Mouse (Mus musculus) embryonic fibroblast, embryonic 13.5 days (primary cell): ENCODE data around the gene Gm20388.

Source experiments
- CTCF ChIP-seq: IDR thresholded peaks from 2 replicates; pipeline ENCODE4 v1.5.1; 2011; ENCODE audit warnings: mild to moderate bottlenecking, control low read depth, low read length, moderate library complexity, borderline replicate concordance; ENCODE audit not compliant: insufficient read depth
- POLR2A ChIP-seq: IDR thresholded peaks from 2 replicates; pipeline ENCODE4 v1.6.1; 2011; ENCODE audit warnings: low read depth, mild to moderate bottlenecking, control low read depth, low read length, moderate library complexity

- TF ChIP-seq CTCF (no peak), POLR2A (no peak)
Measured at GRCm38 (mm10) chr8:123808671-123809070, 3898.0 kb downstream of the Gm20388 start.
